Mouse (Mus musculus): ENCODE results near the gene Nup50. TPM values are rescaled to one million over a fixed set of nuclear protein-coding genes. Genes with fewer than 3 reads are reported as not detected.

The Nup50 gene
- polyA plus RNA-seq, 1 experiment from 2014 or later = 54.8 TPM

GRCm38 (mm10) chr15:84923508-84924181 is 434 bp downstream of the Nup50 start:
- H3K4me3 ChIP-seq = peak overlapping the region; percentile 90
- H3K9me3 ChIP-seq = no peaks in the 10 kb centered on the region

GRCm38 (mm10) chr15:84924781-84925315 is 1.6 kb downstream of the Nup50 start:
- no peak for ATAC-seq (ENCODE audit: insufficient number of reproducible peaks, insufficient read depth, low FRiP score, low TSS enrichment)
- no peaks in the 10 kb centered on the region for H3K9me3 ChIP-seq
- H3K9ac ChIP-seq = peak overlapping the region; percentile 96; the same call in 1 of the 2 replicates
- peak overlapping the region; percentile 68 for H3K4me2 ChIP-seq (replicated peaks)
- H3K27me3 ChIP-seq = no peaks in the 10 kb centered on the region
- WGBS = 16% methylated on average over 9 of the region's 9 CpGs
- H3K27ac ChIP-seq = no peak overlapping the region
- H3K4me1 ChIP-seq = peaks cover 25% of the 10 kb centered on the region; the same call in 1 of the 2 replicates
- H3K4me3 ChIP-seq = peak overlapping the region; percentile 90
- peaks cover 25% of the 10 kb centered on the region for H3K36me3 ChIP-seq

More at GRCm38 (mm10) chr15:84923508-84924181, 434 bp downstream of the Nup50 start:
- H3K36me3 ChIP-seq = peaks cover 13% of the 10 kb centered on the region
- H3K4me1 ChIP-seq = peaks cover 25% of the 10 kb centered on the region; the same call in 1 of the 2 replicates
- WGBS = under 1% methylated on average over 68 of the region's 68 CpGs
- H3K27ac ChIP-seq = peak overlapping the region; percentile 93
- peak; percentile 61 for ATAC-seq (ENCODE audit: insufficient number of reproducible peaks, insufficient read depth, low FRiP score, low TSS enrichment)
- H3K27me3 ChIP-seq = no peaks in the 10 kb centered on the region
- peak overlapping the region; percentile 68 for H3K4me2 ChIP-seq (replicated peaks)
- peak overlapping the region; percentile 96 for H3K9ac ChIP-seq

GRCm38 (mm10) chr15:84925495-84926018 is 2.3 kb downstream of the Nup50 start:
- no peak for ATAC-seq (ENCODE audit: insufficient number of reproducible peaks, insufficient read depth, low FRiP score, low TSS enrichment)
- no peak overlapping the region for H3K27ac ChIP-seq
- peaks cover 25% of the 10 kb centered on the region; the same call in 1 of the 2 replicates for H3K4me1 ChIP-seq
- H3K9me3 ChIP-seq = no peaks in the 10 kb centered on the region
- H3K4me3 ChIP-seq = 0 out of 2 replicates have a peak overlapping the region, but pooled peaks have one; percentile 0
- H3K27me3 ChIP-seq = no peaks in the 10 kb centered on the region
- whole genome bisulfite sequencing = 80% methylated on average over 1 of the region's 1 CpGs
- H3K4me2 ChIP-seq (replicated peaks) = peak overlapping the region; percentile 68
- no peak overlapping the region for H3K9ac ChIP-seq
- H3K36me3 ChIP-seq = peaks cover 31% of the 10 kb centered on the region

GRCm38 (mm10) chr15:84932351-84932750 is 9.1 kb downstream of the Nup50 start:
- ATAC-seq (ENCODE audit: insufficient number of reproducible peaks, insufficient read depth, low FRiP score, low TSS enrichment) = no peak

GRCm38 (mm10) chr15:84934901-84935300 is 11.7 kb downstream of the Nup50 start:
- H3K9me3 ChIP-seq = no peaks in the 10 kb centered on the region
- ATAC-seq (ENCODE audit: insufficient number of reproducible peaks, insufficient read depth, low FRiP score, low TSS enrichment) = no peak
- H3K9ac ChIP-seq = no peak overlapping the region
- H3K27me3 ChIP-seq = no peaks in the 10 kb centered on the region
- H3K4me2 ChIP-seq (replicated peaks) = no peak overlapping the region
- peaks cover 97% of the 10 kb centered on the region for H3K36me3 ChIP-seq
- 94% methylated on average over 16 of the region's 16 CpGs for WGBS
- no peak overlapping the region for H3K4me3 ChIP-seq
- H3K4me1 ChIP-seq = no peaks in the 10 kb centered on the region
- H3K27ac ChIP-seq = no peak overlapping the region

More at GRCm38 (mm10) chr15:84932351-84932750, 9.1 kb downstream of the Nup50 start:
- no peak overlapping the region for H3K4me3 ChIP-seq
- peaks cover 95% of the 10 kb centered on the region for H3K36me3 ChIP-seq
- no peaks in the 10 kb centered on the region for H3K9me3 ChIP-seq
- no peak overlapping the region for H3K4me2 ChIP-seq (replicated peaks)
- no peak overlapping the region for H3K27ac ChIP-seq
- H3K9ac ChIP-seq = no peak overlapping the region
- no peaks in the 10 kb centered on the region for H3K4me1 ChIP-seq
- 49% methylated on average over 5 of the region's 5 CpGs for WGBS
- H3K27me3 ChIP-seq = no peaks in the 10 kb centered on the region

GRCm38 (mm10) chr15:84940102-84940501 is 16.9 kb downstream of the Nup50 start:
- Histone ChIP-seq H3K4me1 (no peaks in the 10 kb centered on the region), H3K4me2 (replicated peaks) (no peak overlapping the region), H3K27ac (no peak overlapping the region), H3K27me3 (no peaks in the 10 kb centered on the region), H3K36me3 (peaks cover 70% of the 10 kb centered on the region), H3K9ac (no peak overlapping the region), H3K4me3 (no peak overlapping the region), H3K9me3 (no peaks in the 10 kb centered on the region)
- 75% methylated on average over 12 of the region's 12 CpGs for WGBS
- ATAC-seq (ENCODE audit: insufficient number of reproducible peaks, insufficient read depth, low FRiP score, low TSS enrichment) = no peak

GRCm38 (mm10) chr15:84942647-84943285 is 19.6 kb downstream of the Nup50 start:
- WGBS = 75% methylated on average over 11 of the region's 11 CpGs
- no peak for ATAC-seq (ENCODE audit: insufficient number of reproducible peaks, insufficient read depth, low FRiP score, low TSS enrichment)
- Histone ChIP-seq H3K9ac (no peak overlapping the region), H3K27me3 (no peaks in the 10 kb centered on the region), H3K9me3 (no peaks in the 10 kb centered on the region), H3K4me3 (no peak overlapping the region), H3K27ac (no peak overlapping the region), H3K36me3 (peaks cover 48% of the 10 kb centered on the region), H3K4me1 (no peaks in the 10 kb centered on the region), H3K4me2 (replicated peaks) (no peak overlapping the region)

GRCm38 (mm10) chr15:84944319-84944718 is 21.1 kb downstream of the Nup50 start:
- no peak overlapping the region for H3K27ac ChIP-seq
- H3K27me3 ChIP-seq = no peaks in the 10 kb centered on the region
- WGBS = 81% methylated on average over 5 of the region's 5 CpGs
- H3K9ac ChIP-seq = no peak overlapping the region
- peaks cover 48% of the 10 kb centered on the region for H3K36me3 ChIP-seq
- no peak overlapping the region for H3K4me3 ChIP-seq
- H3K4me2 ChIP-seq (replicated peaks) = no peak overlapping the region
- no peak for ATAC-seq (ENCODE audit: insufficient number of reproducible peaks, insufficient read depth, low FRiP score, low TSS enrichment)
- no peaks in the 10 kb centered on the region for H3K4me1 ChIP-seq
- H3K9me3 ChIP-seq = no peaks in the 10 kb centered on the region

- H3K27ac ChIP-seq = no peak overlapping the region
- 91% methylated on average over 14 of the region's 14 CpGs for WGBS
- no peaks in the 10 kb centered on the region for H3K4me1 ChIP-seq
- H3K36me3 ChIP-seq = peaks cover 64% of the 10 kb centered on the region
- H3K9me3 ChIP-seq = no peaks in the 10 kb centered on the region
- no peak for ATAC-seq (ENCODE audit: insufficient number of reproducible peaks, insufficient read depth, low FRiP score, low TSS enrichment)
- H3K4me3 ChIP-seq = no peak overlapping the region
- H3K27me3 ChIP-seq = no peaks in the 10 kb centered on the region
- H3K9ac ChIP-seq = no peak overlapping the region
- no peak overlapping the region for H3K4me2 ChIP-seq (replicated peaks)
Measured at GRCm38 (mm10) chr15:84948990-84949389, 25.8 kb downstream of the Nup50 start.

GRCm38 (mm10) chr15:84950053-84950452 is 26.8 kb downstream of the Nup50 start:
- ATAC-seq (ENCODE audit: insufficient number of reproducible peaks, insufficient read depth, low FRiP score, low TSS enrichment) = no peak
- no peaks in the 10 kb centered on the region for H3K4me1 ChIP-seq
- no peaks in the 10 kb centered on the region for H3K9me3 ChIP-seq
- peaks cover 69% of the 10 kb centered on the region for H3K36me3 ChIP-seq
- no peak overlapping the region for H3K27ac ChIP-seq
- no peak overlapping the region for H3K9ac ChIP-seq
- H3K4me3 ChIP-seq = no peak overlapping the region
- H3K27me3 ChIP-seq = no peaks in the 10 kb centered on the region
- WGBS = 91% methylated on average over 4 of the region's 4 CpGs
- no peak overlapping the region for H3K4me2 ChIP-seq (replicated peaks)

- Histone ChIP-seq H3K9me3 (no peaks in the 10 kb centered on the region), H3K27me3 (no peaks in the 10 kb centered on the region), H3K4me1 (peaks cover 5% of the 10 kb centered on the region; the same call in 1 of the 2 replicates), H3K36me3 (peaks cover 69% of the 10 kb centered on the region), H3K27ac (no peak overlapping the region), H3K4me3 (no peak overlapping the region), H3K4me2 (replicated peaks) (no peak overlapping the region), H3K9ac (no peak overlapping the region)
- ATAC-seq (ENCODE audit: insufficient number of reproducible peaks, insufficient read depth, low FRiP score, low TSS enrichment) = no peak
- 89% methylated on average over 11 of the region's 11 CpGs for WGBS
Measured at GRCm38 (mm10) chr15:84953259-84953658, 30.0 kb downstream of the Nup50 start.
